Mouse (Mus musculus): Measurements from ENCODE around the gene Kcnb1.

GRCm38 (mm10) chr2:167076759-167077158 is 113.2 kb downstream of the Kcnb1 start:
- no peak for TF ChIP-seq POLR2A (IDR thresholded peaks at IDR 0.05; ENCODE audit: borderline replicate concordance, low read depth, low read length)
- TF ChIP-seq CTCF (IDR thresholded peaks at IDR 0.05; ENCODE audit: low read depth, low read length): no peak
